Mouse (Mus musculus) duodenum, adult 2 months (tissue): ENCODE data around the gene Stap1. TPM values are rescaled to one million over a fixed set of nuclear protein-coding genes. Genes with fewer than 3 reads are reported as not detected.

ENCODE experiments used
- polyA plus RNA-seq: library from polyadenylated mRNA; depleted of rRNA; stranded (reverse); fragments of >200 nt; gene quantifications from 2 replicates; pipeline ENCODE4 v1.2.3, GENCODE M21; 2012; ENCODE audit warnings: low replicate concordance; rRNA removed

The Stap1 gene
- polyA plus RNA-seq = not detected in 2 replicates

GRCm38 (mm10) chr5:86071538-86071937, at the start of gene Stap1:
Gene Stap1 (plus strand): TSS chr5:86071746.

GRCm38 (mm10) chr5:86065101-86065875, 6.3 kb upstream of the Stap1 start, which contains the start of gene Cenpc1:
Gene Cenpc1 (minus strand): TSS chr5:86065583.

Other genes starting within 250 kb of the Stap1 start
- 1.2 and 3.1 TPM in 2 replicates for gene Cenpc1, start 6.2 kb upstream of the Stap1 start, polyA plus RNA-seq
- 0.14 and 0.17 TPM in 2 replicates for gene Uba6, start 101.1 kb downstream of the Stap1 start, polyA plus RNA-seq
- gene Gnrhr, start 126.2 kb downstream of the Stap1 start, polyA plus RNA-seq = not detected in 2 replicates
- not detected in 2 replicates for gene Tmprss11c, start 217.6 kb downstream of the Stap1 start, polyA plus RNA-seq